Mouse (Mus musculus) activated CD4-positive, CD25-positive, alpha-beta regulatory T cell, adult 4 months (primary cell): Measurements from ENCODE around the gene Stat3. TPM values are rescaled to one million over a fixed set of nuclear protein-coding genes. Genes with fewer than 3 reads are reported as not detected.

Source experiments
- ATAC-seq: one replicate; pipeline ENCODE4 v1.8.0; 2017
- polyA plus RNA-seq, 2 experiments: library from polyadenylated mRNA; unstranded; fragments of 100-300 nt; shearing (Covaris generic); gene quantifications; one replicate each; pipeline ENCODE4 v1.2.1; 2017

The Stat3 gene
- polyA plus RNA-seq, 2 experiments from 2014 or later: 71.0 to 82.0 TPM

- no peak for ATAC-seq
These were observed 51.0 kb downstream of the Stat3 start for GRCm38 (mm10) chr11:100888348-100888820.

- ATAC-seq: no peak
These were observed 51.6 kb downstream of the Stat3 start for GRCm38 (mm10) chr11:100887764-100888163.

- no peak for ATAC-seq
These were observed 52.1 kb downstream of the Stat3 start for GRCm38 (mm10) chr11:100887236-100887635.

GRCm38 (mm10) chr11:100886188-100886740 is 53.1 kb downstream of the Stat3 start:
- no peak for ATAC-seq

- no peak for ATAC-seq
These were observed 53.9 kb downstream of the Stat3 start for GRCm38 (mm10) chr11:100885472-100885871.

- no peak for ATAC-seq
These were observed 55.7 kb downstream of the Stat3 start for GRCm38 (mm10) chr11:100883640-100884039.

GRCm38 (mm10) chr11:100879321-100880078 is 59.8 kb downstream of the Stat3 start:
- no peak for ATAC-seq

GRCm38 (mm10) chr11:100875761-100876160 is 63.6 kb downstream of the Stat3 start:
- no peak for ATAC-seq

- ATAC-seq: no peak
These were observed 68.4 kb downstream of the Stat3 start for GRCm38 (mm10) chr11:100870968-100871350.

GRCm38 (mm10) chr11:100870256-100870967 is 68.9 kb downstream of the Stat3 start:
- no peak for ATAC-seq

- no peak for ATAC-seq
These were observed 73.7 kb downstream of the Stat3 start for GRCm38 (mm10) chr11:100865618-100866017.

GRCm38 (mm10) chr11:100863141-100863540 is 76.2 kb downstream of the Stat3 start:
- no peak for ATAC-seq

GRCm38 (mm10) chr11:100861836-100862235 is 77.5 kb downstream of the Stat3 start:
- no peak for ATAC-seq

- no peak for ATAC-seq
These were observed 78.0 kb downstream of the Stat3 start for GRCm38 (mm10) chr11:100861335-100861734.

- ATAC-seq: peak; percentile 98
These were observed 78.9 kb downstream of the Stat3 start for GRCm38 (mm10) chr11:100860198-100861048.

- no peak for ATAC-seq
These were observed 79.7 kb downstream of the Stat3 start for GRCm38 (mm10) chr11:100859579-100860075.

- no peak for ATAC-seq
These were observed 80.3 kb downstream of the Stat3 start, which contains the start of gene Stat5a for GRCm38 (mm10) chr11:100858935-100859578. Stat5a (plus strand) TSS chr11:100859351.

GRCm38 (mm10) chr11:100857960-100858359 is 81.4 kb downstream of the Stat3 start:
- no peak for ATAC-seq

GRCm38 (mm10) chr11:100855178-100855577 is 84.2 kb downstream of the Stat3 start:
- ATAC-seq: no peak

GRCm38 (mm10) chr11:100854268-100854667 is 85.1 kb downstream of the Stat3 start:
- ATAC-seq: no peak

- ATAC-seq: no peak
These were observed 86.3 kb downstream of the Stat3 start for GRCm38 (mm10) chr11:100853018-100853417.

GRCm38 (mm10) chr11:100852088-100852487 is 87.3 kb downstream of the Stat3 start:
- no peak for ATAC-seq
